Mouse (Mus musculus) bone marrow, adult 2 months (tissue): ENCODE measurements at regions not wholly inside any gene's neighbourhood (a gene's known extent, or its start where the extent isn't known, plus 50 kb on each side); places are given as distances from the start of the nearest gene placed in this dataset.

Source experiments
- H3K27ac ChIP-seq: fragments of 200-500 bp; 2 replicates; pipeline ENCODE4 v1.5.1; 2012; ENCODE audit warnings: low read depth, mild to moderate bottlenecking, control low read depth, inconsistent platforms, low read length; ENCODE audit not compliant: control insufficient read depth, poor library complexity, insufficient read depth
- H3K4me1 ChIP-seq: fragments of 200-500 bp; 2 replicates; pipeline ENCODE4 v1.6.1; 2011; ENCODE audit warnings: low read length; ENCODE audit not compliant: control insufficient read depth, insufficient read depth
- H3K4me3 ChIP-seq: fragments of 200-500 bp; replicated peaks from 2 replicates; pipeline ENCODE3; 2011; ENCODE audit warnings: mild to moderate bottlenecking, low read depth, low read length, control low read depth; ENCODE audit not compliant: control insufficient read depth
- CTCF ChIP-seq: fragments of 200-500 bp; IDR thresholded peaks from 2 replicates; pipeline ENCODE4 v1.5.1; 2011; ENCODE audit warnings: low read length, control low read depth; ENCODE audit not compliant: control insufficient read depth, insufficient read depth
- POLR2A ChIP-seq: fragments of 200-500 bp; IDR thresholded peaks from 2 replicates; pipeline ENCODE4 v1.6.1; 2011; ENCODE audit warnings: low read depth, mild to moderate bottlenecking, control low read depth, low read length, borderline replicate concordance; ENCODE audit not compliant: control insufficient read depth
- WGBS: fragments of 180-500 bp; shearing (Covaris S2); methylation state at CpG from one replicate; pipeline ENCODE4 v1.1.7; 2018; 5-methylcytosine and 5-hydroxymethylcytosine counted together

DNA sequence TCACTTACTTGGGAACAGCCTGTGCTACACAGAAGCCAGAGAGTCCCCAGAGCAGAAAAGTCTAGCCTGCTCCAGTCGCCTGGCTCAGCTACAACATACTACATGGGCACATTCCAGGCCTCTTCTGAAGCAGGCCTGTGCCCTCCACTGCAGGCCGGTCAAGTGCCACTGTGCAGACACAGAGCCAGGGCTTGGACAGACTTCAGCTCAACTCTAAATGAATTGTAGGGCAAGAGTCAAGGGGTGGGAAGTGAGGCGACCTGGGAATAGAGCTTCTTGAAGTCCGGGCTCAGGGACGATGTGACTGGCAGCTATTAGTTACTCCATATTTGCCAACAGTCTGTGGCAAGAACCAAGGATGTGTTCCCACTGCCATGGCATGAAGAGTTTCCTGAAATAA lies 87.1 kb upstream of the Gm26657 start:
- no peak for TF ChIP-seq POLR2A
- TF ChIP-seq CTCF, result no peak
- WGBS, result 86% methylated on average over 5 of the region's 5 CpGs
- Histone ChIP-seq H3K27ac (no peak overlapping the region), H3K4me1 (no peaks in the 10 kb centered on the region), H3K4me3 (no peak overlapping the region)

DNA sequence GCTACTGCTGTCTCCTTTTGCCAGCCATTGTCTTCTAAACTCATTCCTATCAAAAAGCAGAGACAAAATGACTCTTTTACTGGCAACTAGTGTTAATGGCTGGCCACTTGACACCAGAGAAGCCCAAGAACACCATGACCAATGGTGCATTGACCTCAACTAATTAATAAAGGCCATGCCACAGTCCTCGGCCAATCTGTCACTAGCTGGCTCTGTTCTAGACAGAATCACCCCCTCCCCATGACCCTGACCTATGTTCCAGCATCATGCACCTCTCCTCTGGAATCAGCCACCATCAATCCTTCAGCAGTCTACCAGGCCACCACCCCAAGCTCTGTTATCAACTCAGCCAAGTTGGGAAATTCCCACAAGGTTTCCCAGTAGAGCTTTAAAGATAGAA lies 90.1 kb upstream of the Gm26657 start:
- no peak for TF ChIP-seq CTCF
- H3K4me3 ChIP-seq, result no peak overlapping the region
- H3K27ac ChIP-seq, result no peak overlapping the region
- WGBS, result 78% methylated on average over 1 of the region's 1 CpGs
- no peaks in the 10 kb centered on the region for H3K4me1 ChIP-seq

DNA sequence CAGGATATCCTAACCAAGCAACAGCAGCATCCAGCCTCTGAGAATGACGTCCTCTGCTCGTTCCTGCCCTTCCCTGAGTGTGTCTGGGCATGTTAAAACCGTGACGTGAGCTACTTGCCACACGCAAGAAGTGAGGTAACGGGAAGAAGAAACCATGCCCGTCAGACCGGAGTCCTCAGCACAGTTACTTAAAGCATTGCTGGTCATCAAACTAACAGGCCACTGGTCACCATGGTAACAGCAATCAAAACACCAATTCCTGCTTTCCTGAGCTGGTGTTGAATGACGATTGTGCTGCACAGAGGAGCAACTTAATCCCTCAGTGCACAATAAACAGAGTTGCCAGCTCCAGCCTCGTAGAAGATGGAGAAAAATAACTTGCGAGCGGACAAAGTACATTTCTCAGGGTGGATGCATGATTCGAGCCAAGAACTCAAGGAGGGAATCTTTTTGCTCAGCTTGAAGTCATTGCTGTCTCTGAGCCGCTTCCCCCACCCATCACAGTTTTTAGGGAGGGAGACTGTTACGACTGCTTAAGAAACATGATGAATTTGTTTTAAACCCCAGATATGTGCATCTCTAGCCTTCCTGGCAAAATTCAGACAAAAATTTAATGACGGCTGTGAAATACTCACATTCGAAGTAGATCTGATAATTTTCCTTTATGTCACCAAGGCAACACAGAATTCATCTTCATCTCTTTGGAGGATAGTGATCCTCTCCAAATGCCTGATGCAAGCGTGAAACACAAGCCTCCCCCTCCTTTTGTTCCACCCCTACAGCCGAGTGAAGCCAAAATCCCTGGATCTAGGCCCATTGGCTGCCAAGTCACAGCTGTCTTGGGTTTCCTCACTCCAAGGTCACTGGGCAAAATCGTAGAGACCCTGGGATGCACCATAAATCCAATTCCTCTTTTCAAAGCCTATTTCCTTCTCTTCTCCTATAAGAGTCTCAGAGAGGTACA lies 95.6 kb upstream of the Gm26657 start:
- Histone ChIP-seq H3K27ac (no peak overlapping the region), H3K4me1 (no peaks in the 10 kb centered on the region), H3K4me3 (no peak overlapping the region)
- TF ChIP-seq CTCF (no peak), POLR2A (no peak)
- 78% methylated on average over 20 of the region's 20 CpGs for WGBS

DNA sequence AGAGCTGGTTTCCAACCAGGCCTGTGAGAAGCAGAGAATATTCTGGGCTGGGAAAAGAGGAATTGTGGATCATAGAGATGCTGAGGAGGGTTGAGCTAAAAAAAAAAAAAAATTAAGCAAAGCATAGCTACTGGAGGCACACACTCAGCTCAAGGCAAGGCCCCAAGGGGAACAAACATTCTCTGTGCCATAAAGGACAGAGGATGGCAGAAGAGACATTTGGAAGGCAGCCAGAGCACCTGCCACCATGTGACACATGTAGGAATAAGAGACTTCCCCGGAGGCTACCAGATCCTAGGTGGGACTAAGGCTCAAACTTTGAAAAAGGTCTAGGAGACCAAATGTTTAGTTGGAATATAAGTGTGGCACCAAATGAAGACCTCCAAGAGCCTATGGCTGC lies 96.4 kb upstream of the Gm26657 start:
- no peak for TF ChIP-seq POLR2A
- TF ChIP-seq CTCF, result no peak
- 65% methylated on average over 1 of the region's 1 CpGs for WGBS
- no peak overlapping the region for H3K4me3 ChIP-seq
- H3K27ac ChIP-seq, result no peak overlapping the region
- H3K4me1 ChIP-seq, result no peaks in the 10 kb centered on the region

DNA sequence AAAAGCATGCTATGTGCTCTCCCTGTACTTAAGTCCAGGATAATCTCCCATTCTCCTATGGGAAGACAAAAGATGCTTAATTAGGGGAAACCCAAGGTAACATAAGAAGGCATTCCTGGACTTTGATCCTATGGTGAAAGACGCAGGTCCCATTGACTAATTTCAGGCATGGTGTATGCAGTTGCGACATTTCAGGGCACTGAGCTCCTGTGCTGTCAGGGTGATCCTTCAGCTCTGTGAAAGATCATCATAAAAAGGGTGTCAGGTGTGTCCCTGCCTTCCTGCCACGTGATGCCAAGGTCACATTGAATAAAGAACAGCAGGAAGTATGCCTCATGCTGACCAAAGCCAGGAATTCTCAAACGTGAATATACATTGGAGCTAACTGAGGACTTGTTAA lies 100.2 kb upstream of the Gm26657 start:
- TF ChIP-seq CTCF (no peak), POLR2A (no peak)
- no peaks in the 10 kb centered on the region for H3K4me1 ChIP-seq
- H3K27ac ChIP-seq, result no peak overlapping the region
- no peak overlapping the region for H3K4me3 ChIP-seq
- WGBS, result 76% methylated on average over 4 of the region's 4 CpGs

DNA sequence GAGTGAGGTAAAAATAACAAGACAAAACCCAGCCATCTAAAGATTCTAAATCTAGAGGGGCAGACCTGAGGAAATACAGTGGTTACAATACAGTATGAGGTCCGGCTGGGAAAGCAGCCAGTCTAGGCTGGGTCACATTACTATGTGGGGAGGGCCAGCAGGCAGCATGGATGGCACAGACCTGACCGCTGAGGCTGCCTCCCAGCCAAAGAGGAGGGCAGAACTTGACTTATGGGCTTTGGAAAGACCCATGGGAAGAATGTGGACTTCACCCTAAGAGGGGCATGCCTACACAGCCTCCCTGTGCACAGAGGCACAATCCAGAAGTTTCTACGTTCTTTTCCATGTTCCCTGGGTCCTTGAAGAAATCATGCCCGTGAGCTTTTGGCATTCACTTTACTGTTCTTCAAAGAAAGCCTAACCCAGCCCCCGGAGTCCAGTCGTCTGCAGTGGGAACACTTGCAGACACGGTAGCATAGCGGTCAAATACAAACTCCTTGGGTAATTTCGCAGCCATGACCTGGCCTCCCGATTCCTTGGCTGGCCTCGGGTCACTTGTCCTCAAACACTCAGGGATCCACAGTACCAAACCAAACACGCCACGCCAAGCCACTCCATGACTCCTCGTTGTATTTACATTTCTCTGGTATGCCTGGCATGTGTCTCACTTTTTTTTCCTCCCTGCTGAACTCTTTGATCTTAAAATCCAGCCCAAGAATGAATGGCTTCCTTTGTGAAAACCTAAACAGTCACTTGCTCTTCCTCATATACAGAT lies 101.0 kb upstream of the Gm26657 start:
- 82% methylated on average over 14 of the region's 14 CpGs for WGBS
- TF ChIP-seq CTCF (no peak), POLR2A (no peak)
- Histone ChIP-seq H3K4me3 (no peak overlapping the region), H3K27ac (no peak overlapping the region), H3K4me1 (no peaks in the 10 kb centered on the region)

DNA sequence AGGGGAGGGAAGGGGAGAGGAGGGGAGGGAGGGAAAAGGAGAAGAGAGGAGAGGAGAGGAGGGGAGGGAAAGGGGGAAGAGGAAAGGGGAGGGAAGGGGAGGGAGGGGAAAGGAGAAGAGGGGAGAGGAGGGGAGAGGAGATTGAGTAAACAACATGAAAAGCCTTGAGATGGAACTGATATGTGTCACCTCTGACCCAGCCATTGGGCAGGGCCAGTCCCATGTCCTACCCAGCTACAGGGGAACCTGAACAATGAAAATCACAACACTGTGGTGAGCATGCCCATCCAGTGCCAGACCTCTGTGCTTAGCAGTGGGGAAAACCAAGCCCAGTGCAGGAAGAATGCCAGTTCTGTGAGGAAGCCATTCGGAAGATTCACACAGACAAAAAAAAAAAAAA lies 103.6 kb upstream of the Gm26657 start:
- no peaks in the 10 kb centered on the region for H3K4me1 ChIP-seq
- no peak overlapping the region for H3K4me3 ChIP-seq
- no peak overlapping the region for H3K27ac ChIP-seq
- WGBS, result 84% methylated on average over 1 of the region's 1 CpGs
- TF ChIP-seq POLR2A (no peak), CTCF (no peak)

DNA sequence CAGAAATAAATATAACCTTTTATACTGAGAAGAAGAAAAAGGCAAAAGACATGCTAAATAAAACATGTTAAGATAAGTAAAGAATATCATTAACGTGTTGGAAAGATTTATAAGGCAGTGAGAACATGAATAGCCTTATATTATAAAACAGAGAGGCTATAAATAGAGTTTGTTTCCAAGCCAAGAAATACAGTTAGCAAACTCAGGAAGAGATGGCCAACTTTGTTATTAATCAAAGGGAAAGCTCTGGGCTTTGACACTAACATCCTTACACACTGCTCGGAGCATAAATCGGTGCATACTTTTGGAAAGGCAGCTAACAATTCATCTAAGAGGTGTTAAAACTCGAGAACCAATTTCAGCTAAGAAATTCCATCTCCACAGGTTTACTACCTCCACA lies 106.3 kb upstream of the Gm26657 start:
- 17% methylated on average over 4 of the region's 4 CpGs for WGBS
- no peak overlapping the region for H3K27ac ChIP-seq
- H3K4me3 ChIP-seq, result no peak overlapping the region
- H3K4me1 ChIP-seq, result no peaks in the 10 kb centered on the region
- TF ChIP-seq CTCF, result no peak
- no peak for TF ChIP-seq POLR2A

DNA sequence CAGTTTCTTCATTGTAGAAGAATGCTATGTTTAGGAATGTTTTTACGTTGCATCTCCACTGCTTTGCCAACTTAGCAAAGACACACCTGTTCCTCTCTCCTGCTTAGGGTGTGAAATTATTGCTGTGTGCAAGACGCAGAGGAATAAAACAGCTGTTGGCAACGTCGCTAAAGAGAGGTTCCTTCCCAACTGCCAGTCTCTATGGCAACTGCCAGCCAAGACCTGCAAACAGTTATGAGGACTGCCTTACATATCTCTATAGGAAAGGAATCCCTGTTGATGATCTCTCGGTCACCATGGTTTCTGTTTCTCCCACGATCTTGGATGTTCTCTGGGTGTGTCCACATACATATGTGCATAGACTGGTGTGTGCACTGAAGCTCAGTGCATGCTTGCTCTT lies 109.6 kb upstream of the Gm26657 start:
- TF ChIP-seq POLR2A (no peak), CTCF (no peak)
- 52% methylated on average over 6 of the region's 6 CpGs for WGBS

More for the DNA sequence above, 109.6 kb upstream of the Gm26657 start:
- no peak overlapping the region; the same call in 1 of the 2 replicates for H3K27ac ChIP-seq
- no peaks in the 10 kb centered on the region for H3K4me1 ChIP-seq
- no peak overlapping the region for H3K4me3 ChIP-seq
